Mouse (Mus musculus) lung, embryonic 14.5 days (tissue): ENCODE measurements around the gene Tmem97. TPM values are rescaled to one million over a fixed set of nuclear protein-coding genes. Genes with fewer than 3 reads are reported as not detected.
A peak's percentile ranks its signal among the peaks of the same experiment; 100 is the strongest.
"Not testable (repeated sequence)": the region's sequence is repeated elsewhere in the genome, so short reads cannot be mapped to it uniquely, and the experiment has no call there.

Source experiments
- ATAC-seq: fragments of 200-750 bp; cut with Nextera tagmentation; 2 replicates; pipeline ENCODE4 v1.8.0; 2017; ENCODE audit warnings: mild to moderate bottlenecking, moderate TSS enrichment, moderate library complexity; ENCODE audit not compliant: insufficient read depth
- DNase-seq: peaks from one replicate; pipeline ENCODE4 v3.0.0-alpha.2; 2015
- H3K27ac ChIP-seq: fragments of 300-500 bp; sonication (generic); 2 replicates; pipeline ENCODE4 v1.5.1; 2014; ENCODE audit warnings: low read depth, mild to moderate bottlenecking, moderate library complexity
- H3K27me3 ChIP-seq: fragments of 300-500 bp; sonication (generic); 2 replicates; pipeline ENCODE4 v1.6.1; 2014; ENCODE audit warnings: low read length, control low read depth; ENCODE audit not compliant: insufficient read depth
- H3K36me3 ChIP-seq: fragments of 300-500 bp; sonication (generic); 2 replicates; pipeline ENCODE4 v1.6.1; 2014; ENCODE audit warnings: control low read depth; ENCODE audit not compliant: insufficient read depth
- H3K4me1 ChIP-seq: fragments of 300-500 bp; sonication (generic); 2 replicates; pipeline ENCODE4 v1.6.1; 2014; ENCODE audit warnings: antibody characterized with exemption, control low read depth; ENCODE audit not compliant: insufficient read depth
- H3K4me2 ChIP-seq: fragments of 300-500 bp; sonication (generic); 2 replicates; pipeline ENCODE4 v1.6.1; 2014; ENCODE audit warnings: mild to moderate bottlenecking
- H3K4me3 ChIP-seq: fragments of 300-500 bp; sonication (generic); 2 replicates; pipeline ENCODE4 v1.5.1; 2014; ENCODE audit warnings: low read depth, low read length
- H3K9ac ChIP-seq: fragments of 300-500 bp; sonication (generic); 2 replicates; pipeline ENCODE4 v1.6.1; 2014
- H3K9me3 ChIP-seq: fragments of 300-500 bp; sonication (generic); 2 replicates; pipeline ENCODE4 v1.6.1; 2016; ENCODE audit warnings: low read depth, low read length, control low read depth
- CTCF ChIP-seq: IDR thresholded peaks from 2 replicates; pipeline ENCODE4 v1.5.1; 2016; ENCODE audit warnings: antibody characterized with exemption, low read depth
- WGBS: fragments of 180-500 bp; shearing (Covaris S2); extraction: QIAGEN DNeasy Blood & Tissue Kit; methylation state at CpG from one replicate; pipeline ENCODE4 v1.1.7; 2014; 5-methylcytosine and 5-hydroxymethylcytosine counted together
- polyA plus RNA-seq: library from polyadenylated mRNA; unstranded; fragments of >200 nt; fragmentation: Nextera tagmentation; extraction: Ambion mirVana; gene quantifications from 2 replicates; pipeline ENCODE4 v1.2.1, GENCODE M21; 2014

The Tmem97 gene
- polyA plus RNA-seq, 1 experiment from 2014 or later: 102 TPM

DNA sequence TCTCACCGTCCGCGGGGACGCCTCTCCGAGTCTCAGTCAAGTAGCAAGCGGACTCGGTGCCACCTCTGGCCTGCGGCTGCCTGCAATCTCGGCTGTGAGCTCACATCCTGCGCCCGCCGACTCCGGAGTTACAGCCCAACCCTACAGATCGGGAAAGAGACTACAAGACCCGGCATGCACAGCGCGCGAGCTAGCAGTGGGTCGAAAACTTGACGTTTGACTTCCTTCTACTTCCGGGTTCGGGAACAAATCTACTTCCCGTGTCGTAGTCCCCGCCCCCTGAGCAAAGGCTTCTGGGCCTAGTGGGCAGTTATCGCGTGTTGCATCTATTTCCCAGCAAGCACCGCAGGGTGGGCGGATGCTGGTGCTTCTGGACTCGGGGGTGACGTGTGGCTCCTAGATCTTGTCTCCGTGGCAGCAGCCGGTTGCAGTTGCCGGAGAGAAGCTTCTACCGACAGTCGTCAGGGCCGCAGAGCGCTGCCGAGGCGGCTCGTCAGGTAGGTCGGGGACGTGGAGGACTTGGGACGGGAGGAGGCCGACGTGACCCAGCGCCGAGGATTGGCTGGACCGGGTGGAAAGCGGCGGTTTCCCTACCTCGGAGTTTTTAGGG, 14.4 kb downstream of the Tmem97 start, which contains the start of the genes Tnfaip1 and Ift20:
Gene Tnfaip1, minus strand, starts transcription at position 253 of the 610 bp plus-strand sequence.
Gene Ift20, plus strand, starts transcription at position 282 of the 610 bp plus-strand sequence.
- peak within 1 kb of the TSS; percentile 92 for H3K27ac ChIP-seq
- DNase-seq (peak; percentile 99), ATAC-seq (peak; percentile 98)
- no peaks in the 10 kb centered on the region for H3K9me3 ChIP-seq
- peaks cover 30% of the 10 kb centered on the region for H3K36me3 ChIP-seq
- WGBS: under 1% methylated on average over 52 of the region's 52 CpGs
- H3K9ac ChIP-seq: peak within 1 kb of the TSS; percentile 89
- no peak for TF ChIP-seq CTCF
- peak within 1 kb of the TSS; percentile 92 for H3K4me2 ChIP-seq
- H3K4me1 ChIP-seq: 0 out of 2 replicates have a peak, but pooled peaks cover 12% of the 10 kb centered on the region
- H3K4me3 ChIP-seq: peak within 1 kb of the TSS; percentile 80
- H3K27me3 ChIP-seq: no peaks in the 10 kb centered on the region

DNA sequence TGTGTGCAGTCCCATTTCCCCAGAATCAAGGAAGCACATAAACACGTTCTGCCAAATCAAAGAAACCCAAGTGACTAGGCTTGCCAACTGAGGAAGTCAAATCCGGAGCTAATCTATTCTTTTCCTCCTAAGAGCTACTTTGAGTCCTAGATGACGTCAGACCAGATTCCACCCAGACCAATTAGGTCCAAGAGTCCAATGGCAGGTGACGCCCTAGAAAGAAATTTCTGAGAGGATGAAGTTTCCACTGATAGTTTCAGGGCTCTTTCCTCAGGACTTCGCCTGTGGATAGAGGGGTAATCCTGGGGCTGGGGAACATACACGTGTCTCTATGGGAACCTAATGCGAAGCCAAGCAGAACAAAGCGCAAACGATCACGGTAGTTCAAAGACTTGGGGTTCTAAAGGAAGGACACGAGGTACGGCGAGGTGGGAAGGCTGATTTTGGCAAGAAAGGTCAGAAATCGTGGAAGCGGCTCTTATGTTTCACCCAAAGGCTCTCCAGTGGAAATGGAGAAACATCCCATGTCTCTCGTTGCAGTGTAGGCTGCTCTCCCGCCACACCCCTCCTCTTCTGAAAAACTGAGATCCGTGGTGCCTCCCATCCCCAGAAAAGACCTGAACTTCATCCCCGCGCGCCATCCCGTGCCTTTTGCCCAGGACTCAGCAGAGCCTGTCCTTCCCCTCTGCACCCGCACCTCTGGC, 15.0 kb downstream of the Tmem97 start:
- ATAC-seq (peak; percentile 3; the same call in 1 of the 2 replicates), DNase-seq (peak; percentile 82)
- H3K36me3 ChIP-seq: peaks cover 30% of the 10 kb centered on the region
- H3K4me2 ChIP-seq: peak overlapping the region; percentile 69
- H3K9ac ChIP-seq: peak overlapping the region; percentile 75
- TF ChIP-seq CTCF: no peak
- H3K27ac ChIP-seq: peak overlapping the region; percentile 92
- H3K9me3 ChIP-seq: no peaks in the 10 kb centered on the region
- H3K27me3 ChIP-seq: no peaks in the 10 kb centered on the region
- under 1% methylated on average over 23 of the region's 23 CpGs for WGBS
- 0 out of 2 replicates have a peak, but pooled peaks cover 12% of the 10 kb centered on the region for H3K4me1 ChIP-seq
- H3K4me3 ChIP-seq: peak overlapping the region; percentile 80

DNA sequence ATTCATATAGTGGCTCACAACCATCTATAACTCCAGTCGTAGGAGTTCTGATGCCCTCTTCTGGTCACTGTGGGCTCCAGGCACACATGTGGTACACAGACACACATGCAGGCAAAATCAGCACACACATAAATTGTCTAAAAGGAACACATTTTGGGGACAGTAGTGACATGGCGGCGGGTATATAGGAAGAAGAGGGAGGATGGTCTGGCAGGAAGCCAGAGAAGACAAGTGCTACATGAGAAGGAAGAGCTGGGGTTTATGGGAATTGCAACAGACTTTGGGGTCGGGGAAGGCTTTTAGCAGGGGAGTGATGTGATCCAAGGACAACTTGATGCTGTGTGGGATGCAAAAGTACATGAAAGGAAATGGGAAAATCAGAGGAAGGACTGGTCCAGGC, 16.1 kb downstream of the Tmem97 start:
- Histone ChIP-seq H3K4me1 (0 out of 2 replicates have a peak, but pooled peaks cover 12% of the 10 kb centered on the region), H3K4me3 (peak overlapping the region; percentile 80), H3K36me3 (peaks cover 28% of the 10 kb centered on the region), H3K9ac (no peak overlapping the region; the same call in 1 of the 2 replicates), H3K27ac (no peak overlapping the region), H3K27me3 (no peaks in the 10 kb centered on the region), H3K9me3 (no peaks in the 10 kb centered on the region), H3K4me2 (peak overlapping the region; percentile 69)
- DNase-seq: no peak
- peak; percentile 24 for TF ChIP-seq CTCF
- no peak for ATAC-seq
- 72% methylated on average over 4 of the region's 4 CpGs for WGBS

DNA sequence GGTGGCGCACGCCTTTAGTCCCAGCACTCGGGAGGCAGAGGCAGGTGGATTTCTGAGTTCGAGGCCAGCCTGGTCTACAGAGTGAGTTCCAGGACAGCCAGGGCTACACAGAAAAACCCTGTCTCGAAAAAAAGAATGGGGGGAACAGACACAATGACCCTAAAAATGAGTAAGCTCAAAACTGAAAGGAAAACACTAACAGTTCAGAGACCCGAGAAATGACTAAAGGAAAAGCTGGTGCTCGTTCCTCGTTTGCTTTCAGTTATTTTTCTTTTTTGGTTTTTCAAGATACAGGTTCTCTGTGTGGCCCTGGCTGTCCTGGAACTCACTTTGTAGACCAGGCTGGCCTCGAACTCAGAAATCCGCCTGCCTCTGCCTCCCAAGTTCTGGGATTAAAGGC, 19.1 kb downstream of the Tmem97 start:
- H3K36me3 ChIP-seq: peaks cover 41% of the 10 kb centered on the region
- 86% methylated on average over 10 of the region's 10 CpGs for WGBS
- not testable (repeated sequence) for H3K4me1 ChIP-seq, DNase-seq, H3K9me3 ChIP-seq, H3K27ac ChIP-seq, H3K4me2 ChIP-seq, H3K4me3 ChIP-seq, H3K27me3 ChIP-seq, ATAC-seq, H3K9ac ChIP-seq

DNA sequence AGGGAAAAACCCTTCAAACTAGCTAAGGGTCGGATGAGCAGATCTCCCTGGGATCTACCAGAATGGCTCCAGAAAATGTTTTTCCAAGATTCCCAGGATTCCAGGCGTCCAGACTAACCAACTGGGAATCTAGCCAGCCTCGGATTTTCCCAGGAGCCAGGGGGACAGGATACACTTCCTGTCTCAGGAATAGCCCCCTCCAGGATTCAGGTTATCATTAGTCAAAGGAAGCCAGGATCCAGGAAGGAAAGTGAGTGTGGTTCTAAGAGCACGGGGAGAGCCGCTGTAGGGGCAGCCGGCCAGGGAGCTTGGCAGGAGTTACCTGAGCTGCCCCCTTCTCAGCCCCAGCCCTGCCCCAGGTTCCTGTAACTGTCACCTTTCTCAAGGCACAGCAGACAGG, 19.5 kb downstream of the Tmem97 start:
- Histone ChIP-seq H3K4me2 (peak overlapping the region; percentile 23; the same call in 1 of the 2 replicates), H3K9ac (no peak overlapping the region; the same call in 1 of the 2 replicates), H3K4me1 (0 out of 2 replicates have a peak, but pooled peaks cover 5% of the 10 kb centered on the region), H3K4me3 (no peak overlapping the region), H3K36me3 (peaks cover 46% of the 10 kb centered on the region), H3K27me3 (no peaks in the 10 kb centered on the region), H3K27ac (0 out of 2 replicates have a peak overlapping the region, but pooled peaks have one; percentile 36), H3K9me3 (no peaks in the 10 kb centered on the region)
- ATAC-seq (no peak), DNase-seq (peak; percentile 74)
- no peak for TF ChIP-seq CTCF
- 53% methylated on average over 6 of the region's 6 CpGs for WGBS

DNA sequence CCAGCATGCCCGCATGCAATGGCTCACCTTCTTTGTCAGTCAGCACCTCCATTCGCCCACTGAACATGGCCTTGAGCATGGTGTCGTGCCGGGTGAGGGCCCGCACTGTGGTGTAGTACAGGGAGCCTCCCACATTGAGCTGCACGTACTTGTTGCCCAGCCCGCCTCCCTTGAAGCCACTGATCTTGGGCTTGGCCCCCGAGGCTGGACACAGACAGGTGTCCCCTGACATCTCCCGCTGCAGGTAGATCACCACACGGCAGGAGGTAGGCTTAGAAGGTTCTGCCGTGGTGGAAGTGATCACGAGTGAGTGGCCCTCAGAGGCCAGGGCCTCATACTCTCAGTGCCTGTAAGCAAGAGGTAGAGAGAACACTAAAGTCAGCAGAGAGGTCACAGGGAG, 20.6 kb downstream of the Tmem97 start:
- TF ChIP-seq CTCF: no peak
- 81% methylated on average over 12 of the region's 12 CpGs for WGBS
- ATAC-seq (no peak), DNase-seq (no peak)
- Histone ChIP-seq H3K27ac (no peak overlapping the region), H3K36me3 (peaks cover 56% of the 10 kb centered on the region), H3K9ac (no peak overlapping the region), H3K4me2 (no peak overlapping the region), H3K9me3 (no peaks in the 10 kb centered on the region), H3K27me3 (no peaks in the 10 kb centered on the region), H3K4me1 (0 out of 2 replicates have a peak, but pooled peaks cover 5% of the 10 kb centered on the region), H3K4me3 (no peak overlapping the region)

DNA sequence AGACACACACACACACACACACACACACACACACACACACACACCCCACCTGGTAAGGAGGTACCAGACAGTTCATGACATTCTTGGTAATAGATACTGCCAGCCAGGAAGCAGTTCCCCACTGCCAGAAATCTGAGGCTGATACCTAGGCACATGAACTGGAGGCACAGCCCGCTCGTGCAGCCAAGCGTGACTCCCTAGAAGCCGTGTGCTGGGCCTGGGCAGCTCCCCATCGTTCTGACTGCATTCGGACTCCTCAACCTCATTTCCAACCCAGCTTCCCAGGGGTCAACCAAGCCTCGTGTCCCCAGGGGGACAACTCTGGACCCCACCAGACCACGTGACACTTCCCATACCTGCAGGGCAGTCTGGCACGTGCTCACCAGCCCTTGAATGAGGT, 21.9 kb downstream of the Tmem97 start:
- H3K4me2 ChIP-seq: no peak overlapping the region
- TF ChIP-seq CTCF: no peak
- H3K9ac ChIP-seq: no peak overlapping the region
- no peak for ATAC-seq
- H3K9me3 ChIP-seq: no peaks in the 10 kb centered on the region
- H3K27me3 ChIP-seq: no peaks in the 10 kb centered on the region
- H3K4me1 ChIP-seq: no peaks in the 10 kb centered on the region
- H3K27ac ChIP-seq: no peak overlapping the region
- peaks cover 69% of the 10 kb centered on the region for H3K36me3 ChIP-seq
- no peak overlapping the region for H3K4me3 ChIP-seq
- DNase-seq: no peak
- WGBS: 89% methylated on average over 9 of the region's 9 CpGs
